Mouse (Mus musculus) C2C12 (cell line): ENCODE measurements around the gene Zbtb16. TPM values are rescaled to one million over a fixed set of nuclear protein-coding genes. Genes with fewer than 3 reads are reported as not detected.

Source experiments
- H3K27me3 ChIP-seq: one replicate; pipeline ENCODE4 v1.6.1; 2011; ENCODE audit not compliant: control insufficient read depth, insufficient read depth, insufficient read length
- H3K36me3 ChIP-seq: one replicate; pipeline ENCODE4 v1.6.1; 2011; ENCODE audit not compliant: control insufficient read depth, insufficient read depth
- H3K4me3 ChIP-seq: one replicate; pipeline ENCODE4 v1.5.1; 2011; ENCODE audit warnings: mild to moderate bottlenecking, control low read depth; ENCODE audit not compliant: poor library complexity, insufficient read depth, severe bottlenecking
- H3K79me2 ChIP-seq: one replicate; pipeline ENCODE4 v1.6.1; 2011; ENCODE audit not compliant: control insufficient read depth, insufficient read depth
- H3K79me3 ChIP-seq: one replicate; pipeline ENCODE4 v1.6.1; 2011; ENCODE audit warnings: low read depth, control low read depth
- H3ac ChIP-seq: one replicate; pipeline ENCODE3; 2011; ENCODE audit warnings: low read depth; ENCODE audit not compliant: control insufficient read depth, insufficient read length
- CEBPB ChIP-seq: IDR thresholded peaks from one replicate; pipeline ENCODE4 v1.6.1; 2011; ENCODE audit warnings: low read depth, mild to moderate bottlenecking, control low read depth, moderate library complexity
- CTCF ChIP-seq: IDR thresholded peaks from one replicate; pipeline ENCODE4 v1.5.1; 2011; ENCODE audit not compliant: control insufficient read depth, insufficient read depth, insufficient read length
- FOSL1 ChIP-seq: IDR thresholded peaks from one replicate; pipeline ENCODE4 v1.8.0; 2011; ENCODE audit warnings: mild to moderate bottlenecking, low read length; ENCODE audit not compliant: poor library complexity, insufficient read depth, severe bottlenecking
- MAX ChIP-seq: IDR thresholded peaks from one replicate; pipeline ENCODE4 v1.6.1; 2011; ENCODE audit warnings: mild to moderate bottlenecking, control low read depth
- MYOD1 ChIP-seq: IDR thresholded peaks from one replicate; pipeline ENCODE4 v1.6.1; 2011; ENCODE audit warnings: low read depth; ENCODE audit not compliant: control insufficient read depth, insufficient read length
- MYOG ChIP-seq: IDR thresholded peaks from one replicate; pipeline ENCODE4 v1.6.1; 2011; ENCODE audit not compliant: control insufficient read depth, insufficient read length; ENCODE audit errors: extremely low read depth
- USF1 ChIP-seq: IDR thresholded peaks from one replicate; pipeline ENCODE4 v1.6.1; 2011; ENCODE audit warnings: low read depth, mild to moderate bottlenecking, control low read depth, moderate library complexity
- polyA plus RNA-seq: library from polyadenylated mRNA; unstranded; fragments of >200 nt; fragmentation: generic; extraction: Trizol; gene quantifications from one replicate; pipeline ENCODE4 v1.2.1, GENCODE M21; 2012; ENCODE audit warnings: missing spikeins

Zbtb16 gene
- polyA plus RNA-seq, 1 experiment, result not detected

DNA sequence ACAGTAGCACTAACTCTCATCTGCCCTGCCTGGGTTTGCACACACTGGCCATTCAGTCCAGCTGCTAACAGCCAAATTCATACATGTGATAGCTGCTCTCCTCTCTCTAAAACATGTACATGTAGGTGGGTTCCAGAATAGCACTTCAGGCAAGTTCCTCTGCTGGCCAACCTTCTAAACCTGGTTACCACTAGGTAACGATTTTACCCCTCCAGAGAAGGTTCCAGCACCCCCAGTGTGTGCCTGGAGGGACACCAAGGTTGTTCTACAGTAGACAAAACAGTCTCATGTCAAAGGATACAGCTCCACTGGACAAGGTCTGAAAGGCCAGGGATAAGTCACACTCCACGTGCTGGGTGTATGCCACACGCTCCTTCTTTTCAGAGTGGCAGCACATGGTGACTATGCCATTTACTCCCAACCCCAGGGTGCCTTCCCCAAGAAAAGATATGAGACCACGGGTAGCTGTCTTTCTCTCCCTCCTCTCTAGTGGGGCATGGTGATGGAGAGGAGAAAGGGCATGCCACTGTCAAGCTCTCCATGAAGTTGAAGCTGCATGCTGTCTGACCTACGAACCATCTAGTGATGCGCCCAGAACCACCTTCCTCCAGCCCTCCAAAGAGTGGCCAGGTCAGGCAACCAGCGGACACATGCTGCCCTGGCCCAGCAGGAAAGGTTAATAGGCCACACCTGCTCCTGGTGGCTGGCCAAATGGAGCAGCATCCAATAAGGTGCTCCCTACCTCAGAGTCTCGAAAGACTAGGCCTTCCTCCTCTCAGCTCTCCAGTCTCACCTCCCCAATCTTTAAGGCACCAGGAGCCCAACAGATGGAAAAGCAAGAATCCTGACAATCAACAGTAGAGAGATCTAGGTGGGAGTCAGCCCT is 104.1 kb downstream of the Zbtb16 start:
- Histone ChIP-seq H3K27me3 (peaks cover 7% of the 10 kb centered on the region), H3K36me3 (no peaks in the 10 kb centered on the region), H3K4me3 (no peak overlapping the region), H3K79me3 (no peaks in the 10 kb centered on the region), H3ac (no peak overlapping the region), H3K79me2 (no peaks in the 10 kb centered on the region)
- TF ChIP-seq MYOD1, result no peak
- no peak for TF ChIP-seq USF1
- no peak for TF ChIP-seq CEBPB
- TF ChIP-seq FOSL1, result no peak
- no peak for TF ChIP-seq CTCF
- TF ChIP-seq MAX, result no peak
- TF ChIP-seq MYOG, result no peak

- peaks cover 6% of the 10 kb centered on the region for H3K27me3 ChIP-seq
- H3ac ChIP-seq, result no peak overlapping the region
- H3K79me3 ChIP-seq, result no peaks in the 10 kb centered on the region
- H3K4me3 ChIP-seq, result no peak overlapping the region
- H3K79me2 ChIP-seq, result no peaks in the 10 kb centered on the region
- H3K36me3 ChIP-seq, result no peaks in the 10 kb centered on the region
- no peak for TF ChIP-seq CEBPB
- no peak for TF ChIP-seq FOSL1
- TF ChIP-seq CTCF, result no peak
- TF ChIP-seq MAX, result no peak
- no peak for TF ChIP-seq MYOG
- no peak for TF ChIP-seq USF1
- no peak for TF ChIP-seq MYOD1
Observed at GRCm38 (mm10) chr9:48730446-48730979, 105.5 kb downstream of the Zbtb16 start.

DNA sequence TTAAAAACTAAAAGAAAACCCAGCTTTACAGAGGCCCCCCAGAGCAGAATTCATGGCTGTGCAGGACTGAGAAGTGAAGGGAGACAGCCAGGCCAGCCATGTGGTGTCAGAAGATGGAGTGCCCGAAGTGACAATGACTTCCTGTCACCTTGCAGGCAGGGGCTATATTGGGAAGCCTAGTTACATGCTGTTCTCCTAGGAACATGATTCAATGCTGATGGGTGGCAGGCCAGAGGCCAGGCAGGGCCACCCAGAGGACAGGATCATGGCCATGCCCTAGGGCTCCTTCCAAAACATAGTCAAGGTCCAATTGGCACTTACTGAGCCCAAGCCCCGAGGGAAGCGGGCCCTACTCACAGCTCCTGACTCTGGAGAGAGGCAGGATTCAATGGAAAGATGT is 106.6 kb downstream of the Zbtb16 start:
- no peaks in the 10 kb centered on the region for H3K79me3 ChIP-seq
- H3K79me2 ChIP-seq, result no peaks in the 10 kb centered on the region

GRCm38 (mm10) chr9:48728731-48729123 is 107.3 kb downstream of the Zbtb16 start:
- no peaks in the 10 kb centered on the region for H3K36me3 ChIP-seq
- H3ac ChIP-seq, result no peak overlapping the region
- TF ChIP-seq USF1, result no peak
- no peak for TF ChIP-seq FOSL1
- TF ChIP-seq MYOD1, result no peak
- no peak for TF ChIP-seq MYOG
- TF ChIP-seq CTCF, result no peak
- no peak for TF ChIP-seq CEBPB
- TF ChIP-seq MAX, result no peak
- H3K27me3 ChIP-seq, result peaks cover 3% of the 10 kb centered on the region
- no peaks in the 10 kb centered on the region for H3K79me3 ChIP-seq
- no peaks in the 10 kb centered on the region for H3K79me2 ChIP-seq
- no peak overlapping the region for H3K4me3 ChIP-seq

More for the DNA sequence above, 106.6 kb downstream of the Zbtb16 start:
- no peaks in the 10 kb centered on the region for H3K36me3 ChIP-seq
- no peak overlapping the region for H3ac ChIP-seq
- TF ChIP-seq CEBPB (no peak), MAX (no peak), FOSL1 (no peak), CTCF (no peak), MYOG (no peak), MYOD1 (no peak), USF1 (no peak)
- peaks cover 3% of the 10 kb centered on the region for H3K27me3 ChIP-seq
- H3K4me3 ChIP-seq, result no peak overlapping the region

GRCm38 (mm10) chr9:48728083-48728730 is 107.8 kb downstream of the Zbtb16 start:
- H3K36me3 ChIP-seq, result no peaks in the 10 kb centered on the region
- H3K4me3 ChIP-seq, result no peak overlapping the region
- no peak overlapping the region for H3ac ChIP-seq
- H3K79me2 ChIP-seq, result no peaks in the 10 kb centered on the region
- no peak for TF ChIP-seq MYOG
- TF ChIP-seq FOSL1, result no peak
- no peak for TF ChIP-seq CTCF
- TF ChIP-seq CEBPB, result no peak
- TF ChIP-seq MYOD1, result no peak
- no peak for TF ChIP-seq USF1
- TF ChIP-seq MAX, result no peak
- no peaks in the 10 kb centered on the region for H3K79me3 ChIP-seq
- H3K27me3 ChIP-seq, result peaks cover 3% of the 10 kb centered on the region
